Mouse (Mus musculus): Measurements from ENCODE around the gene Uchl1. TPM values are rescaled to one million over a fixed set of nuclear protein-coding genes. Genes with fewer than 3 reads are reported as not detected.

Gene Uchl1
- polyA plus RNA-seq, 1 experiment from 2014 or later = 2.3 TPM

- Histone ChIP-seq H3K4me2 (no peak overlapping the region), H3K27me3 (no peaks in the 10 kb centered on the region), H3K27ac (replicated peaks) (no peak overlapping the region), H3K4me3 (replicated peaks) (no peak overlapping the region), H3K36me3 (replicated peaks) (no peaks in the 10 kb centered on the region), H3K4me1 (replicated peaks) (no peaks in the 10 kb centered on the region), H3K9ac (no peak overlapping the region), H3K9me3 (replicated peaks) (no peaks in the 10 kb centered on the region)
- ATAC-seq (ENCODE audit: insufficient read depth) = no peak
- 40% methylated on average over 11 of the region's 11 CpGs for WGBS (ENCODE audit: insufficient replicate concordance)
Observed at GRCm38 (mm10) chr5:66730621-66731301, 54.9 kb downstream of the Uchl1 start.

- ATAC-seq (ENCODE audit: insufficient read depth) = no peak
- H3K36me3 ChIP-seq (replicated peaks) = no peaks in the 10 kb centered on the region
- no peaks in the 10 kb centered on the region for H3K4me1 ChIP-seq (replicated peaks)
- WGBS (ENCODE audit: insufficient replicate concordance) = 55% methylated on average over 1 of the region's 1 CpGs
- no peaks in the 10 kb centered on the region for H3K9me3 ChIP-seq (replicated peaks)
- H3K27ac ChIP-seq (replicated peaks) = no peak overlapping the region
- H3K9ac ChIP-seq = no peak overlapping the region
- H3K4me3 ChIP-seq (replicated peaks) = no peak overlapping the region
- no peak overlapping the region for H3K4me2 ChIP-seq
- H3K27me3 ChIP-seq = no peaks in the 10 kb centered on the region
Observed at GRCm38 (mm10) chr5:66731302-66731697, 55.4 kb downstream of the Uchl1 start.

DNA sequence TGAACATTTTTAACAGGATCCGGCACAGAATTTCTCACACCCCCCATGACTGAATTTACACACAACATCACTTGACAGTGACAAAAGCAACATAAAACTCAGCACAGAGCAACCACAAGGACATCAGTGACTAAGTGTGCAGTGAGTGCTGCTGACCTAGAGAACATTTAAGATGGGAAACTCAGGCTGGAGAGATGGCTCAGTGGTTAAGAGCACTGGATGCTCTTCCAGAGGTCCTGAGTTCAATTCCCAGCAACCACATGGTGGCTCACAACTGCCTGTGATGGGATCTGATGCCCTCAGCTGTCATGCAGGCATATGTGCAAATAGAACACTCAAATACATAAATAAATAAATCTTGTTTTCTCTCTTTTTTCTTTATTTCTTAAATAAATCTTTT lies 57.7 kb downstream of the Uchl1 start:
- Histone ChIP-seq H3K27ac (replicated peaks) (no peak overlapping the region), H3K4me1 (replicated peaks) (no peaks in the 10 kb centered on the region), H3K36me3 (replicated peaks) (no peaks in the 10 kb centered on the region), H3K4me3 (replicated peaks) (no peak overlapping the region), H3K9ac (no peak overlapping the region), H3K27me3 (no peaks in the 10 kb centered on the region), H3K4me2 (no peak overlapping the region), H3K9me3 (replicated peaks) (no peaks in the 10 kb centered on the region)
- no peak for ATAC-seq (ENCODE audit: insufficient read depth)
- WGBS (ENCODE audit: insufficient replicate concordance) = 75% methylated on average over 1 of the region's 1 CpGs

Other genes starting within 250 kb of the Uchl1 start
- 4.8 and 6.0 TPM in 2 replicates for gene Apbb2, start 57.3 kb upstream of the Uchl1 start, polyA plus RNA-seq (2015; fragmentation: Nextera tagmentation; extraction: Ambion mirVana)
- gene Limch1, start 69.7 kb downstream of the Uchl1 start, polyA plus RNA-seq (2015; fragmentation: Nextera tagmentation; extraction: Ambion mirVana) = 1.8 and 2.0 TPM in 2 replicates

Measured in liver, embryonic 15.5 days (tissue).